8 mouse cellular contexts compared by ENCODE assay signal in the genomic region with DNA sequence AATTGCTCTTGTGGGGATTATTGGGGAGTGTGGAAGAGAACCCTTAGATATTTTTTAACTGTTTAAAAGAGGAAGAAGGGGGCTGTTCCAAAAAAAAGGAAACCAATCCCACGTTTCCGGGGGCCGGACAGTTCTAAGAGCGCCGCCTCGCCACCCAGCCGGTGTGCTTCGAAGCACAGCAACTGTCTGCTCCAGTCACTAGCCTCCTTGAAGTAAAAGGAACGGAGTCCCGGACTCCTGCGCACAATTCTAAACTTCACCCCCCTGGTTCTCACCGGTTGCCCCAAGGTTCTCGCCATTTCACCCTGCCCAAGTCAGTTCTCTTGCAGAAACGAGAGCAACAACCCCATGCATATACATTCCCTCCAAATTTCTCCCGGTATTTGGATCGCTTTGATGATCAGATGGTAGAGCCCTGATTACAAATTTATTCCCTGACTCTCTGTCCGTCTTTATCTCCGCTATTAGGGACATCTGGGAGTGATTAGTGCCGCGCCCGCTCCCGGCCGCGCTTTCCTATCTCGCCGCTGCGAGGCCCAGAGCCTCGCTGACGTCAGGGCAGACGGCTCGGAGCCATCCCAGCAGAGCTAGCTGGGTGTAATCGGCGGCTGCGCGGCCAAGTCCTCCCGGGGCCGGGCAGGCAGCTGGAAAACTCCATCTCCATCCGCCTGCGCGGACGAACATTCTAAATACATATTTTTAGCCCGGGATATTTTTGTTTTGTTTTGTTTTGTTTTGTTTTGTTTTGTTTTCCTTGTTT. TPM values are rescaled to one million over a fixed set of nuclear protein-coding genes. Genes with fewer than 3 reads are reported as not detected.
A peak's percentile ranks its signal among the peaks of the same experiment; 100 is the strongest.
DNase-seq lines count a peak whose midpoint lies in the region; TF ChIP-seq lines count a peak whose summit lies in the region.

No protein-coding gene starts in this region.

- 2% methylated on average over 42 of the region's 42 CpGs for WGBS in heart, adult 2 months
- WGBS in midbrain, embryonic 10.5 days: under 1% methylated on average over 42 of the region's 42 CpGs

- 0 out of 2 replicates have a peak, but pooled peaks have one; percentile 2 for TF ChIP-seq EP300 in heart, adult 2 months (IDR thresholded peaks at IDR 0.05; ENCODE audit: insufficient read depth, low read depth, low read length)

- intact Hi-C loops in heart, adult 2 months (cut with DNase I): no loop called here

- peak overlapping the region; percentile 97 for H3K27ac ChIP-seq in heart, adult 2 months
- H3K27ac ChIP-seq in midbrain, embryonic 10.5 days (replicated peaks): no peak overlapping the region

- TF ChIP-seq CTCF in heart, adult 2 months (IDR thresholded peaks at IDR 0.05): peak; percentile 48

- peak; percentile 59 for TF ChIP-seq POLR2A in heart, adult 2 months (IDR thresholded peaks at IDR 0.05; ENCODE audit: insufficient read depth, low read depth, low read length)

- peaks cover 2% of the 10 kb centered on the region; the same call in 1 of the 2 replicates for H3K27me3 ChIP-seq in heart, adult 2 months (ENCODE audit: control insufficient read depth, insufficient read depth, low read length)
- peaks cover 100% of the 10 kb centered on the region for H3K27me3 ChIP-seq in midbrain, embryonic 10.5 days (ENCODE audit: low read depth, poor library complexity, severe bottlenecking)

- H3K4me3 ChIP-seq in heart, adult 2 months: peak overlapping the region; percentile 57
- peak overlapping the region; percentile 32 for H3K4me3 ChIP-seq in midbrain, embryonic 10.5 days

- H3K79me2 ChIP-seq in heart, adult 2 months (replicated peaks; ENCODE audit: control insufficient read depth, insufficient read depth, low read length): no peaks in the 10 kb centered on the region

- no peaks in the 10 kb centered on the region for H3K9me3 ChIP-seq in midbrain, embryonic 10.5 days (replicated peaks)

- peak overlapping the region; percentile 56 for H3K9ac ChIP-seq in heart, adult 2 months (ENCODE audit: low read depth, low read length)

- peak; percentile 95 for DNase-seq in MN1 (ENCODE audit: low spot score)
- peak; percentile 92 for DNase-seq in embryo, embryonic 11 days
- peak; percentile 86 to 90 for DNase-seq in heart, adult 2 months
- DNase-seq in kidney, postnatal 10 days: peak; percentile 76
- DNase-seq in midbrain, embryonic 10.5 days (ENCODE audit: low spot score): peak; percentile 80
- no peak for DNase-seq in spleen, adult 18-20 months
- DNase-seq in spleen, adult 12 weeks (ENCODE audit: low spot score): no peak
- DNase-seq in cerebellum, adult 9-11 months: no peak

- peaks cover 3% of the 10 kb centered on the region for H3K4me1 ChIP-seq in heart, adult 2 months (ENCODE audit: control insufficient read depth, insufficient read depth, low read length)
- peaks cover 27% of the 10 kb centered on the region for H3K4me1 ChIP-seq in midbrain, embryonic 10.5 days

- H3K36me3 ChIP-seq in heart, adult 2 months (ENCODE audit: control insufficient read depth, insufficient read depth, low read length): no peaks in the 10 kb centered on the region
- H3K36me3 ChIP-seq in midbrain, embryonic 10.5 days: no peaks in the 10 kb centered on the region

RNA-seq across cellular contexts. Expression of a gene that starts 7.6 kb away (rescaled TPM):
- total RNA-seq in heart, adult 2 months (2021): 10 to 100 TPM; 62.1 to 63.9 TPM
- 10.3 and 14.8 TPM in 2 replicates for polyA plus RNA-seq in heart, adult 2 months (2012; rRNA removed)
- not detected in 2 replicates for polyA plus RNA-seq in midbrain, embryonic 10.5 days (2016; fragmentation: Nextera tagmentation; extraction: Ambion mirVana)

Comparison
In these comparisons a context has a peak if more than half of its experiments do, and no peak if none do; other contexts are left out.
1. DNase-seq: peak in MN1 (single experiment), embryo, embryonic 11 days (single experiment), heart, adult 2 months (2 of 2), kidney, postnatal 10 days (single experiment) and midbrain, embryonic 10.5 days (single experiment); none in spleen, adult 18-20 months (0 of 2), spleen, adult 12 weeks (single experiment) and cerebellum, adult 9-11 months (single experiment).
2. RNA of a gene that starts 7.6 kb away (polyA plus RNA-seq): 10.3 to 14.8 TPM in heart, adult 2 months; not detected in midbrain, embryonic 10.5 days; every median in the first group is over 10 times any median in the second.